Mouse (Mus musculus): Measurements from ENCODE around the gene Fgf3. TPM values are rescaled to one million over a fixed set of nuclear protein-coding genes. Genes with fewer than 3 reads are reported as not detected.
"Not testable (repeated sequence)": the region's sequence is repeated elsewhere in the genome, so short reads cannot be mapped to it uniquely, and the experiment has no call there.

Gene Fgf3
- total RNA-seq, 1 experiment from 2014 or later, result 0.35 TPM

DNA sequence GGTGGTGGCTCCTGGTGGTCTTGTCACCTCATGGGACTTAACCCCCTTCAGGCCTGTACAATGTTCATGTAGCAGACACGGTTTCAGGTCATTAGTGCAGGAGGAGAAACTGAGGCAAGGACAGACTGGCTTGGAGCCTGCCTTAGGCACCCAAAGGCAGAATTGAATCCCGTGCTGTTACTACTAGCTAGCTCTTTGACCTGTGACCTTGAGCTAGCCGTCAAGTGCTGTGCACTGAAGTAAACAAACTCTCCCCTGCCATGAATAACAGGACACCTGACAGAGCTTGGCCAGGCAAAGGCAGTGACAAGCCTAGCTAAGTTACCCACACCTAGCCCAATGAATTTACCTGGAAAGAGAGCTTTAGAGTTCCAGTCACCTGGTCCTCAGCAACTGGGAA, 17.1 kb downstream of the Fgf3 start:
- no peak for ATAC-seq (ENCODE audit: extremely low read depth, insufficient number of reproducible peaks, low FRiP score, poor library complexity, severe bottlenecking)

DNA sequence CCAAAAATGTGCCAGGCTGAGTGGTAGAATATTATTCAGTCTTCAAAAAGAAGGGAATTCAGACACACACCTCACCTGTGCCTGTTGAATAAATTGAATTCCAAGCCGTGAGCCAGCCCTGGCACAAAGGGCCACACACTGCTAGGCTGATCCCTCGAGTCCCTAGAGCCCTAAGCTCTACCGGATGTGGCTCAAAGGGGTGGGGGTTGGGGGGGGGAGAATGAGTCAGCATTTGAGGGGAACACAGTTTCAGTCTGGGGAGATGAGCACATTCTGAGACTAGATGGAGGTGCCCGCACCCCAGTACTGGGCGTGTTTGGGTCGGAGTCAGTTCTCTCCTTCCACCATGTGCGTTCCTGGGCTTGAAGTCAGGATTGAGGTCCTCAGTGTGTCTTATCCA, 19.3 kb downstream of the Fgf3 start:
- no peak for ATAC-seq (ENCODE audit: extremely low read depth, insufficient number of reproducible peaks, low FRiP score, poor library complexity, severe bottlenecking)

DNA sequence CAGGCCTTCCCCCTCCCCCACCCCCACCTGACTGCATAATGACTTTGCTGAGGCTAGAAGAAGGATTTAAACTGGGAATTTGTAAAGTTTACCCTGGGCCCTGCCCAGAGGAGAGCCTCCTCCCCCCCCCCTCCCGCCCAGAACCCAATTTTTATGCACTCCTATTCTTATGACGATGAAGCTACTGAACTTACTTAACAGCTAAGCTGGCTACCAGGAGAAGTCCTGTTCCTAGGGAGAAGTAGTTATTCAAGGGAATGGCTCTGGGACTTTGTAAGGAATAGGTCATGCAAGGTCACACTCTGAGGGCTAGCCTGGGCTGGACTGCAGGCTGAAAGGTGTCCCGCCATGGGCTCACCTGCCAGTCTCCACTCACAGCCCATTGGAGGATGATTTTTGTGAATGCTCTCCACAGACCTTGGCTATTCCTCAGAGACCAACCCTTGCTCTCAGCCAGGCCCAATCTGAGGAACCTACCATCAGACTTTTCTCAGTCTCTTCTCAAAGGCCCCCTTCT, 20.0 kb downstream of the Fgf3 start:
- no peak for ATAC-seq (ENCODE audit: extremely low read depth, insufficient number of reproducible peaks, low FRiP score, poor library complexity, severe bottlenecking)

DNA sequence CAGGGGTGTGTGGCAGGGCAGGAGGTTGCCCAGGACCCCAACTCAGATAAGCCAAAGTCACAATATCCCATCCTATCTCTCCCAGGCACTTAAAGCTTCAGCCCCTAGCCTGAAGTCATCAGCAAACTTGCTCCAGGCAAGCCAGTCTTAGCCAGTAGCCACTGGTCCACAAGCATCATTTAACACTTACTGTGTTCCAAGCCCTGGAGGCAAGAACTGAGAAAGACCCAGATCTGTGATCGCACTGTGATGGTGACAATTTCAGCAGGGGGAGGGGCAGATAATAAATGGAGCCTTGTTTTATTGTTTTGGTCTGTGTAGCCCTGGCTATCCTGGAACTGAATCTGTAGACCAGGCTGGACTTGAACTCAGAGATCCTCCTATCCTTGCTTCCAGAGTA, 20.8 kb downstream of the Fgf3 start:
- no peak for ATAC-seq (ENCODE audit: extremely low read depth, insufficient number of reproducible peaks, low FRiP score, poor library complexity, severe bottlenecking)

DNA sequence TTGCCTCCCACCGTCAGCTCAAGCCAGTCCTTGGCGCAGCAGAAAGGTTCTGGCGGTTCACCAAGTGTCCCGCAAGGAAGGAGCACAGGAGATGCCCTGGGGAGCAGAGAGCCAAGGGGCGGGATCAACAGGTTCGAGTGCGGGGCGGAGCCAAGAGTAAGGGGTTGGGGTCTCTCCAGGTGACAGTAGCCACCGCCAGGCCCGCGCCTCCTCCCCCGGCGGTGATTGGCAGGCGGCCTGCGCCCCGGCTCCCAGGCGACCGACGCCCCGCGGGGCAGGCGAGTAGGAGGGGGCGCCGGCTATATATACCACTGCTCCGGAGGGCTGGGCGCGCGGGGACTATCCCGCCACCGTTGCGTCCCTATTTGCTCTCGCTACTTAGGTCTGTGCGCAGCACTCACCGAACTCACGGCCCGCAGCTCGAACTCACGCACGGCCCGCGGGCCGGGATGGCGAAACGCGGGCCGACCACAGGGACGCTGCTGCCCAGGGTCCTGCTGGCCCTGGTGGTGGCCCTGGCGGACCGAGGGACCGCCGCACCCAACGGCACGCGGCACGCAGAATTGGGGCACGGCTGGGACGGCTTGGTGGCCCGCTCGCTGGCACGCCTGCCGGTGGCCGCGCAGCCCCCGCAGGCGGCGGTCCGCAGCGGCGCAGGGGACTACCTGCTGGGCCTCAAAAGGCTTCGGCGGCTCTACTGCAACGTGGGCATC, 23.3 kb downstream of the Fgf3 start:
- no peak for ATAC-seq (ENCODE audit: extremely low read depth, insufficient number of reproducible peaks, low FRiP score, poor library complexity, severe bottlenecking)

DNA sequence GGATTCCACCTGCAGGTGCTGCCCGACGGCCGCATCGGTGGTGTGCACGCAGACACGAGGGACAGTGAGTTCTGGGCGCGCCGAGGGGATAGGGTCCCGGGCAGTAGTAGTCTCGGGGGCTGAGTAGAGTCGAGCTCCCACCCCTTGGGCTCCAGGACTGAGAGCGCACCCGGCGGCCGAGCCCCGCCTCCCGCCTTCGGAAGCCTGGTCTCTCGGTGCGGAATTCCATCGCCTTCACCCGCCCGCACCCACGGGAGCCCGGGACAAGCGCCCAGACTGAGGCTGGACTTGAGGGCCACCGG, 23.8 kb downstream of the Fgf3 start:
- no peak for ATAC-seq (ENCODE audit: extremely low read depth, insufficient number of reproducible peaks, low FRiP score, poor library complexity, severe bottlenecking)

DNA sequence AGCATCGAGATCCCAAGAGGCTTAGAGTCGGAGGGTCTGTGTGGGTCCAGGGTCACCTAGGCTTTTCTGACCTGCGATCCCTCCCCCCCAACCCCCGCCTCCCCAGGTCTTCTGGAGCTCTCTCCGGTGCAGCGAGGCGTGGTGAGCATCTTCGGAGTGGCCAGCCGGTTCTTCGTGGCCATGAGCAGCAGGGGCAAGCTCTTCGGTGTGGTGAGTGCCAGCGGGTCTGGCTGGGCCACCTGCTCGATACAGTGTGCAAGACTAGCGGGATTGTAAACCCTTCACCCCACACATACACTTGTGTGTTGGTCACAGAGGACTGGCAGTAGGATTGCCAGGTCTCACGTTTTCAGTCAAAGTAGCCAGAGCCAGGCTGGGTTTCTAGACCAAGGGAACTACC, 24.2 kb downstream of the Fgf3 start:
- no peak for ATAC-seq (ENCODE audit: extremely low read depth, insufficient number of reproducible peaks, low FRiP score, poor library complexity, severe bottlenecking)

DNA sequence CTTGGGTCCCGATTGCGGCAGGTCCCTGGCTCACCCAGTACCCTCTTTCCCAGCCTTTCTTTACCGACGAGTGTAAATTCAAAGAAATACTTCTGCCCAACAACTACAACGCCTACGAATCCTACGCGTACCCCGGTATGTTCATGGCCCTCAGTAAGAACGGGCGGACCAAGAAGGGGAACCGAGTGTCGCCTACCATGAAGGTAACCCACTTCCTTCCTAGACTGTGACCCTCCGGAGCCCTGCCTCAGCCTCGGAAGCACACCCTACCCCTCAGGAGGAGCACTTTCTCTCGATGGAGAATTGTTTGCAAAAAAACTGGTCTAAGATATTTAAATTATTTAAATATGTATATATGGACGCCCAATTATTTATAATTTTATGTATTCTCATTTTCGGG, 24.8 kb downstream of the Fgf3 start:
- no peak for ATAC-seq (ENCODE audit: extremely low read depth, insufficient number of reproducible peaks, low FRiP score, poor library complexity, severe bottlenecking)

DNA sequence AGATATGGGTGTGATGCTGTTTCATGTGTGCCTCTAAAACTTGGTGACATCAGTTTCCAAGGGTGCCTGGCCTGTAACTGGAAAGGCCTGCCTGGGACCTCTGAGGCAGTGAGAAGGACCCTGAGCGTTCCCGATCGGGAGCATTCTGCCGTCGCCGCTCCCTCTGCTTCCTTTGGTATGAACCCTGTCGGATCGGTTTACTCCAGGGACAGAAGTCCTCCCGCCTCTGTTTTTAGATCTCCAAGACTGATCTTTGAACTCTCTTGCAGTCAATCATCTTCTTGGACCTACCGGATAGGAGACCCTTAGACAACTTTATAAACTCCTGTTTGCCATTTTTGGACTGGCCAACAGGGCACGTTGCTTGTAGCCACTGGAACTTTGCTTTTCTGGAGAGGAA, 25.3 kb downstream of the Fgf3 start:
- ATAC-seq (ENCODE audit: extremely low read depth, insufficient number of reproducible peaks, low FRiP score, poor library complexity, severe bottlenecking), result no peak

DNA sequence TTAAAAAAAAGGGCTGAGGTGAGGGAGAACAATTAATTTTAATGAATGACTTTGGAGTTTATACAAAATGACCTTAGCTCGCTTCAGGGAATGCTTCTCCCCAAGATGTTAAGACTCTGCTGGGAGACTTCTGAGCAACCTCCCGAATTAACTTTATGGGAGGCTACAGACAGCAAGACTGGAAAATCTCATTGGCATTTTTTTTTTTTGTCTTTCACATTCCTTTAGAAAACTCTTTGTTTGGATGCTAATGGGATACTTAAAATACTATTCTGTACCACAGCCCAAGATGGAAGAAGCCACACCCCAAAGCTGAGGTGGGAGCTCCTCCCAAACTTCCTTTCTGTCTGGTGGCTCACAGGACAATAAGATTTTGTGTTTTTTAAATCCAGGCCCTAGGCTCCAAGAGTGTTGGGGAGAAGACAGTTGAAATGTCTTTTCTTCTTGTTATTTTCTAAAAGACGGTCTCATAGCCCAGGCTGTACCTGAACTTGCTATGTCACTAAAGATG, 26.3 kb downstream of the Fgf3 start:
- no peak for ATAC-seq (ENCODE audit: extremely low read depth, insufficient number of reproducible peaks, low FRiP score, poor library complexity, severe bottlenecking)

DNA sequence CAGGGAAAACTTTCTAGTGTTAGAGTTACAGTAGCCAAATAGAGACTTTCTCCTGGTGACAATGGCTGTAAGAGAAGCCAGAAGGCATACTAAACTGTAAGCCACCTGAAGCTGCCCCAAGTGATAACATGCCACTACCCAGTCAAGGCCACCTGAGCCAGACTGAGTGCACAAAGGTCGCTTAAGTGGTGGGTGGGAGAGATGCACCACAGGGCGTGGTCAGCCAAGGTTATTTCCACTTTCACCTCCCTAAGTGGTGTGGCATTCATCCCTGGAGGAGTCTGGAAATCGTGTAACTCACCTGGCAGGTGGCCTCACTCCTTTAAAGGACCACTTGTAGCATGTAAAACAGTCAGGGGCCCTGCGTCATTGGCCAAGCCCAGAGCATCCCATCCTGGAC, 29.3 kb downstream of the Fgf3 start:
- no peak for ATAC-seq (ENCODE audit: extremely low read depth, insufficient number of reproducible peaks, low FRiP score, poor library complexity, severe bottlenecking)

DNA sequence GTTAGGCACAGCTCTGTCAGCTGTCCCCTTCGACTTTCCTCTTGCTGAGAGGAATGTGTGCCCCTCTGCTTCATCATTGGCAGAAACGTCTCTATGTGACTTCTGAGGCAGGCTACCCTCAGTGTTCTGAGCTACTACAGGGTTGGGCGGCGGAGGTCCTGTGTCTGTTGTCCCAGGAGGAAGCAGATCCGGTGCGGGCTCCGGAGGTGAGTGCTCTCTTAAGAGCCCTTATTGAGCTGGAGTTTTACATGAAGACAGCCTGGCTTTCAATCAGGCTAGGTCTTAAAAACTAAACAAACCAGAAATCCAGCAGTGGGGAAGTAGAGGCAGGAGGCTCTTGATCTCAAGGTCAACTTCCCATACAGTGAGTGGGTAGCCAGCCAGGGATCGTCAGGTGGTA, 29.7 kb downstream of the Fgf3 start:
- ATAC-seq (ENCODE audit: extremely low read depth, insufficient number of reproducible peaks, low FRiP score, poor library complexity, severe bottlenecking), result no peak

DNA sequence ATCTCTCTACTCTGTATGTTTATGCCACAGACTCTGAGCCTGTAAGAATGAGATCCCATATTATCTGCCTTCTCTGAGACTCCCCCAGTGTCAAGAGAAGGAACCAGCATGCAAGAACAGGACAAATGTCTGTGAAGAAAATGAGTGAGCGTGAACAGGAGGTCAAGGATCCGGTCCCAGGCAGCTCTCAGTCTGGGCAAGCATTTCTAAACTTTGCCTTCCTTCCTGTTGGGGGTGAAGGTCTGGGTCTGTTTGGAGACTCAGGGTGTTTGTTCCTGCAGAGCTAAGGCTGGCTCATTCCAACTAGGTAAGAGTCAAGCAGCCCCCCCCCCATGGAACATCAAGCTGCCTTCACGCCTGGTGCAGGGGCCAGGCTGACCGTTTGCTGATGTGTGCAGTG, 34.5 kb downstream of the Fgf3 start:
- ATAC-seq (ENCODE audit: extremely low read depth, insufficient number of reproducible peaks, low FRiP score, poor library complexity, severe bottlenecking), result no peak

DNA sequence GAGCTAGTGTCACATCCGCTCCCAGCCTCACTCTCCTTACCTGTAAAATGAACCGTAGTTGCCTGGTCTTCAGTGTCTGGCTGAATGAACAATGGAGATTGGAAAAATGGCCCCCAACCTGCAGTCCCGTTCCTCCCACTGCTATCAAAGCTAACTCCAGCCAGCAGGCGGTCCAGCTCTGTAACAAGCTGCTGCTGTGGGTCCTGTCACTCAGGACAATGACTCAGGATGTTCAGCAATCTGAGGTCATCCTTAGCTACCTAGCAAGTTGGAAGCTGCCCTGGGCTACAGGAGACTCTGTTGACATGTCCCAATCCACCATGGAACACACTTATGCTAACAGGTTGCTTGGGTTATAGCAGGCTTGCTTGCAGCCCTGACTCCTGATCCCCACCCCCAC, 35.3 kb downstream of the Fgf3 start:
- no peak for ATAC-seq (ENCODE audit: extremely low read depth, insufficient number of reproducible peaks, low FRiP score, poor library complexity, severe bottlenecking)

DNA sequence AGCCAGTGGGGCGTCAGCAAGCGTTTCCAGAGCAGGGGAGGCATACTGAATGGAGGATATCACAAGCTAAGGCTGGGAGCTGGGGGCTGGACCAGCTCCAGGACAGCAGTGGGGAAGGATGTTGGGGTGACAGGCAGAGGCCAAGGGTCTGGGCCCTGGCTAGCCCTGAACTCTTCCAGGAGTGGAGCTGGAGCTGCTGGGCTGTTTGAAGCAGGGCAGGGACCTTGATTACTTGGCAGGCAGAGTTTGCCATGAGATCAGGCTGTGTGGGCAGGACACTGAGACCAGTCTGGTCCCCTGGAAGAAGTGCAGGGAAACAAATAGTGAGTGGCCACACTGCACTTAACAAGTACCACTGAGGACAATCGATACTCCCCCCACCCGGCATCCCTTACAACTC, 36.3 kb downstream of the Fgf3 start:
- no peak for ATAC-seq (ENCODE audit: extremely low read depth, insufficient number of reproducible peaks, low FRiP score, poor library complexity, severe bottlenecking)

DNA sequence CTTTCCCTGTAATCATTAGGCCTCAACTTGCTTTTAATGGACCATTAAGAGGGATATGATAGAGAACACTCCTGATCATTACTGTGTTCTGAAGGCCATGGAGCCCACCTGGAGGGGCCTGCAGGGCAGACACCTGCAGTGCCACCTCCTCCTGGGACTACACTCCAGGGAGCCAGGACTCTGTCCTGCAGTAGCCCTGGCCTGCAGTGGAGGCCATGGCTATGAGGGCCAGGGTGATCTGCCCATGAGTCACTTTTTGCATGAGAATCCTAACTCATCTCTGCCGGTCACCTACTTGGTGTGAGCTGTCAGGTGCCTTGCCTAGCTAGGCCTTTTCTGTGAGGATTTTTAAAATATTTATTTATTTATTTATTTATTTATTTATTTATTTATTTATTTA, 40.5 kb downstream of the Fgf3 start:
- no peak for ATAC-seq (ENCODE audit: extremely low read depth, insufficient number of reproducible peaks, low FRiP score, poor library complexity, severe bottlenecking)

DNA sequence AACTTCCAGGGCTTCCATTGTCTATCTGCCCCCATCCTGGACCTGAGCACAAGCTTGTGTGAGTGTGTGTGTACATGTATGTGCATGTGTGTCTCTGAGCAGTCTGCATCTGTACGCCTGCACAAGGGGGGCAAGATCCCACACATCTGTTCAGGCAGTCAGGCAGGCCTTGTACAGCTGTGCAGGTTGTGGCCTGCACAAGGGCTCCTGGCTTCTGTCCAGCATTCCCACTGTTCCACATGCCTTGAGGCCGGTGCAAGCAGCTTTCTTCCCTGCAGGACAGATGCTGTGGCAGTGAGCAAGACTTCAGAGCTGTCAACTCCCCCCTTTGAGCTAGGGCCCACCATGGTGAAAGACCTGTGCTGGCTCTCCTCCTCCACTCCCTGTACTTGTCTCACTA, 45.2 kb downstream of the Fgf3 start:
- ATAC-seq (ENCODE audit: extremely low read depth, insufficient number of reproducible peaks, low FRiP score, poor library complexity, severe bottlenecking), result no peak

DNA sequence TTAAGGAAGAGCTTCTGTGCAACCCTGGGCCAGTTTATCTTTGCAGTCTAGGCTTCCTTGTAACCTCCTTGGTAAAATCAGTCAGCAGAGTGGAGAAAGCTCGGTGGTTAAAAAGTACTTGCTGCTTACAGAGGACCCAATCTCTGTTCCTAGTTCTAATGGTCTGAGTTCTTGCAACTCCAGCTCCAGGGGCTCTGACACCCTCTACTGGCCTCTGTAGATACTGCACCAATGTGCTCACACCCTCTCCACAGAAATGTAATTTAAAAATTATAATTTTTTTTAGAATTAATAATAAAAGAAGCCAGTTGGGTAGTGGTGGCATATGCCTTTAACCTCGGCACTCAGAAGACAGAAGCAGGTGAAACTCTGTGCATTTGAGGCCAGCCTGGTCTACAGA, 49.8 kb downstream of the Fgf3 start:
- no peak for ATAC-seq (ENCODE audit: extremely low read depth, insufficient number of reproducible peaks, low FRiP score, poor library complexity, severe bottlenecking)

DNA sequence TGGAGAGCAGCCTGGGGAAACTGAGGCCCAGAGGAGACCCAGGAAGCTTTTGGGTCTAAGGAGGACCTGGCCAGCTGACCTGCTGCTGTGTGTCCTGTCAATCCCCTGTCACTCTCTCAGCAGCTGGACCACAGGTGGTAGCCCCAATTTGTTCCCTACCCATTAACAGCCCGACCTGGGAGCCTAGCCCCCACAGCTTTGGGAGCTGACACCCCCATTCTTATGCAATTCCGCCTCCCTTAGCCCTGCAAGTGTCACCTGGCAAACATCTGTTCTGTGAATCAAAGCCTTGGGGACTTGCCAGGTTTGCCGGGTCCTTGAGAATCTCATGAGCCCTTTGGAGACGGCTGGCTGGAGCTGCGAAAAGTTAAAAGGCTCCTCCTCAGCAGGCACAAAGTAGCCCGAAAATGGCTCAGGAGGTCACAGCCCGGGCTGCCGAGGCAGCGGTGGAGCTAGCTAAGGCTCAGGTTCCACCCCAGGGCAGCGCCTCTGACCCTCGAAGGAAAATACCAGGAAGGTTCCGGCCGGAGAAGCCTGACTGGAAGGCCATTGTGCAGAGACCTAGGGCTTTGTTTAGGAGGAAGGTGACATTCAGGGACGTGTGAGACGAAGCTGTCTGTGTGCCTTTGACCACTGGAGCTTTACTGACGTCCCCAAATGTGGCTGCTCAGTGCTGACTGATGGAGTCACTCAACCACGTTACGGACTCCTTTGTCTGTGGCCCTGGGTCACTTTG, 50.8 kb downstream of the Fgf3 start:
- ATAC-seq (ENCODE audit: extremely low read depth, insufficient number of reproducible peaks, low FRiP score, poor library complexity, severe bottlenecking), result no peak

DNA sequence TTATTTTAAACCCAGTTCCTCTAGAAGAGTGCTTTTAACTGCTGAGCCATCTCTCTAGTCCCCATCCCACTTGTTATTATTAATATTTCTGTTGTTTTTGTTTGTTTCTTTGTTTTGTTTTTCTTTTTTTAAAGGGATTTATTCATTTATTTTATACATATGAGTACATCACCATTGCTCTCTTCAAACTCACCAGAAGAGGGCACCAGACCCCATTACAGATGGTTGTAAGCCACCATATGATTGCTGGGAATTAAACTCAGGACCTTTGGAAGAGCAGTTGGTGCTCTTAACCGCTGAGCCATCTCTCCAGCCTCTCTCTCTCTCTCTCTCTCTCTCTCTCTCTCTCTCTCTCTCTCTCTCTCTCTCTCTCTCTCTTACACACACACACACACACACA, 52.8 kb downstream of the Fgf3 start:
- ATAC-seq (ENCODE audit: extremely low read depth, insufficient number of reproducible peaks, low FRiP score, poor library complexity, severe bottlenecking), result not testable (repeated sequence)

DNA sequence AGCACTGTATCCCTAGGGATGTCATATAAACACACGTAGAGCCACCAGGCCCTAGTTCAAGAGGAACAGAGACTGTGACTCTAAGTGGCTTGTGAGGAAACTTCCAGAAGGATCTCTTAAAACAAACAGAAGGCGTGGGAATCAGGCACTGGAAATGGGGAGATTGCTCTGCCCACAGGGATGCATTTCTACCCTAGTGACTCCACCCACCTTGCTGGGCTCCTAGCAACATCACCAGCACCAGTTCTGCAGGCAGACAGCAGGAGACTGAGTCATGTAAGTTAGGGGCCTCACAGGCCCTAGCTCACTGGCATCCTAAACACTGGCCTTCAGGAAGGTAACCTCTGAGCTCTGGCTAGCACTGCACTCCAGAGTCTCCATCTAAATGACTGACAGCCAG, 54.0 kb downstream of the Fgf3 start:
- ATAC-seq (ENCODE audit: extremely low read depth, insufficient number of reproducible peaks, low FRiP score, poor library complexity, severe bottlenecking), result no peak

Data from neutrophil, adult 5-6 weeks (primary cell).